Mouse (Mus musculus) urinary bladder, postnatal 0 days (tissue): Measurements from ENCODE around the gene Mrpl33. TPM values are rescaled to one million over a fixed set of nuclear protein-coding genes. Genes with fewer than 3 reads are reported as not detected.

Experiments
- microRNA-seq: library from miRNA; unstranded; fragments of <30 nt; microRNA quantifications from one replicate; pipeline ENCODE4, GENCODE M21; 2016
- polyA plus RNA-seq: library from polyadenylated mRNA; unstranded; fragments of >200 nt; fragmentation: Nextera tagmentation; extraction: Ambion mirVana; gene quantifications from 2 replicates; pipeline ENCODE4 v1.2.1, GENCODE M21; 2015

Mrpl33 gene
- polyA plus RNA-seq: 490 and 531 TPM in 2 replicates

DNA sequence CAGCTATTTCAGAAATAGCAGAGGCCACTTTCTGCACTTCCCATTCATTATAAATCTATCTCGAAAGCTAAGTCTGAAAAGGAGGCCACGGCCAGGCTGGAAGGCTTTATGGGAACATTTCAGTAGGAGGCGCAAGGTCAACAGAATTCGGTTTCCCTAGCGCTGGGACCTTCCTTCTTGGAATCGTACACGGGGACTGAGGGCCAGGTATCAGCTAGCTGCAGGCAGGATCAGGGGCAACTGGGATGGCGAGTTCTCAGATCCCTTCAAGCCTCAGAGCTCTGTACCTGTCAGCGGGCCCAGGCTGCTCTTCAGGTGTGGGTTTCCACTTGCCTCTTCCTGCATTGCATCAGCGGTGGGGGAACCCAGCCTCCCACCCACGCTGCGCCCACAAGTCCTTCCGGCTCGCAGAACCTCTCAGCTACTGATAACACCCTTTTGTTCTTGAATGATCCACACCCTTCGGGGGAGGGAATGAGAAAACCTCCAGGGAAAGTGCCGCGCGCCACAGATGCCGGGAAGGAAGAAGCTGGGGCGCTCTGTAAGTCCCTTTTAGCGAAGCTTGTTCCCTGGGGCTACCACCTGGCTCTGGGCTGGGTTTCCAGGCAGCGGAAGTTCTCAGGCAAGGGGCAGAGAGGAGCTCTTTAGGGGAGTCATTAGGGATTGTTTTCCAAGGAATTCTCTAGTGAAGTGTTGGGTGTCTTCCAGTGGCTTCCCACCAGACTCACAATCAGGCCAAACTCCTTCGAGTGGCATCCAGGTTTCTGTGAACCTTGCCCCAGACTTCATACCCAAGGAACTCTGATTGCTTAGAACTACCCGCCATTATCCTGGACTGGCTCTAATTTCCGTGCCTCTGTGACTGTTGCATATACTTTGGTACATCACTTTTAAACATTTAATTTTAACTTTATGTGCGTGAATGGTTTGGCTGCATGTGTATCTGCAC, at the start of gene Mrpl33:
Gene Mrpl33 (plus strand): TSS at position 455 of the 949 bp plus-strand sequence.

DNA sequence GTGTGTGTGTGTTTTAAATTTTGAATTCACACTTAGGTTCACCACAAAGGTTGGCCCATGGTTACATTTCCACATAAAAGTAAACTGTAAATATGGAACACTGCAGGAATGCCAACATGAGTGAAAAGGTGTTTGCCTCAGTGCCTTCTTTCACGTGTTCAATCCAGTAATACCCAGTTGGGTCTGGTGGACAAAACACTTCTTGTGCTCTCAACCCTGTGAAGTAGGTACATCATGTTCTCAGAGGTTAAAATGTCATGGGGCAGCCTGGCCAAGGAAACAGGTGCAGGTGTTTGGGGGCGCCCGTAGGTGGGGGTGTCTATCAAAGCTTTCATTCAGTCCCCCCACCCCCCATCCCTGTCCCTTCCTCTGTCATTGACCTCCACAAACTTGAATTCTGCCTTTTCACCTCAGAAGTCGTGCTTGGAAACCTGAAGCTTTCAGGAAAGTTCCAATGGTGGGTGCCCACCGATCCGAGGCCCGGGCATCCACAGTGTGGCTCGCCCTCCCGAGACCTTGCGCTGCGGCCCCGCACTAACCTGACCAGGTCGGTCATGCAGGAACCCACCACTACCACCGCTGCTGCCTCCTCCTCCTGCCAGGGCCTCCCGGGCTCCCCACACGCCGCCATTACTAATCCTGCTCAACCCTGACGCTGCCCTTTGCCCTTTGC, 100.4 kb downstream of the Mrpl33 start, which contains the start of gene Rbks:
Gene Rbks (minus strand): TSS at position 657 of the 673 bp plus-strand sequence.

DNA sequence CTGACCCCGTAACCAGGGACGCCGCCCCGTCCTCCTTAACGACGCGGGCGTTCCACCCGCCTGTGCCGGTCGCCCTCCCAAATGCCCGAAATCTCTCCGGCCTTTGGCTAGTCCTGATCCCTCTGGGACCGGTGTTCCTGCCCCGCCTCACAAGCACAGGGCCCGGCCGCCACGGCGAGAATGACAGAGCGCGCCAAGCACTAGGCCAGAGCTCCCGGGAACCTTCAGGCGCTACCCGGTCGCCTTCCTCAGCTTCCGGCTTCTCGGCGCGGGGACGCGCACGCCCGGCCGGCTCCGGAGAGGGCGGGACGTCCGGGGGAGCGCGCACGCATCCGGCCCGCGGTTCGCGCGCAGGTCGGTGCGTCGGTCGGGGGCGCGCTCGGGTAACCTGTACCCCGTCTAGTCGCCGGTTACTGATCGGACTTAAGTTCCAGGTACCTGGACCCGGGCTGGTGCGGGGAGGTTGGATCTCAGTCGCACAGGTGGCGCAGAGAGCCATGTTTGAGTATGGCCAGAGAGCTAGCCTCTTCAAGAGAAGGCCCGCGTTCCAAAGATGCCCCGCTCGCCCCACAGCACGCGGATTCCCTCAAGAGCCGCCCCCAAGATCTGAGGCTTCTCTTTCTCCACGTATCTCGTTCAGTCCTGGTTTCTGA, 101.0 kb downstream of the Mrpl33 start, which contains the start of gene Babam2:
Gene Babam2 (plus strand): TSS at position 41 of the 653 bp plus-strand sequence.

Small RNA genes within 50 kb of the gene (microRNA-seq; reads per million reads assigned to microRNA genes)
- gene Mir3473e: not detected

Other genes starting within 250 kb of the Mrpl33 start
- gene Zfp512, start 144.5 kb upstream of the Mrpl33 start, polyA plus RNA-seq: 16.1 and 17.2 TPM in 2 replicates
- gene 4930548H24Rik, start 111.2 kb upstream of the Mrpl33 start, polyA plus RNA-seq: not detected in 2 replicates
- gene Gpn1, start 102.2 kb upstream of the Mrpl33 start, polyA plus RNA-seq: 25.9 and 26.0 TPM in 2 replicates
- 17.3 and 20.0 TPM in 2 replicates for gene Slc4a1ap, start 69.9 kb upstream of the Mrpl33 start, polyA plus RNA-seq
- gene Supt7l, start 69.1 kb upstream of the Mrpl33 start, polyA plus RNA-seq: 13.3 and 13.4 TPM in 2 replicates
- gene Rbks, start 100.7 kb downstream of the Mrpl33 start, polyA plus RNA-seq: 1.8 and 2.8 TPM in 2 replicates
- gene Babam2, start 100.7 kb downstream of the Mrpl33 start, polyA plus RNA-seq: 49.7 and 60.4 TPM in 2 replicates